Mouse (Mus musculus) kidney, adult 2 months (tissue): ENCODE measurements around the gene Tuba1b.

Experiments used
- CTCF ChIP-seq: fragments of 200-500 bp; conservative IDR thresholded peaks from 2 replicates; pipeline ENCODE4 v1.5.1; 2011; ENCODE audit warnings: low read depth, mild to moderate bottlenecking, control low read depth, low read length, moderate library complexity, mixed read lengths; ENCODE audit not compliant: insufficient read depth, insufficient read length
- POLR2A ChIP-seq: fragments of 200-500 bp; IDR thresholded peaks from one replicate; pipeline ENCODE4 v1.6.1; 2011; ENCODE audit warnings: low read depth, low read length, control low read depth

- no peak for TF ChIP-seq POLR2A
- TF ChIP-seq CTCF: no peak
These were observed 17.3 kb downstream of the Tuba1b start for GRCm38 (mm10) chr15:98917091-98917490.
